Mouse (Mus musculus) intestine, postnatal 0 days (tissue): Measurements from ENCODE around the gene Nbeal2. TPM values are rescaled to one million over a fixed set of nuclear protein-coding genes. Genes with fewer than 3 reads are reported as not detected.

Source experiments
- ATAC-seq: fragments of 200-750 bp; cut with Nextera tagmentation; 2 replicates; pipeline ENCODE4 v1.8.0; 2017; ENCODE audit warnings: mild to moderate bottlenecking, moderate TSS enrichment, moderate library complexity
- H3K27ac ChIP-seq: fragments of 300-500 bp; sonication (generic); 2 replicates; pipeline ENCODE4 v1.5.1; 2014; ENCODE audit warnings: mild to moderate bottlenecking, low read depth, low read length, moderate library complexity
- H3K27me3 ChIP-seq: fragments of 300-500 bp; sonication (generic); replicated peaks from 2 replicates; pipeline ENCODE4 v1.6.1; 2014; ENCODE audit warnings: low read length, mixed read lengths; ENCODE audit not compliant: control insufficient read depth, insufficient read depth
- H3K36me3 ChIP-seq: fragments of 300-500 bp; sonication (generic); 2 replicates; pipeline ENCODE4 v1.6.1; 2014; ENCODE audit warnings: mild to moderate bottlenecking, moderate library complexity; ENCODE audit not compliant: control insufficient read depth, insufficient read depth
- H3K4me1 ChIP-seq: fragments of 300-500 bp; sonication (generic); replicated peaks from 2 replicates; pipeline ENCODE4 v1.6.1; 2014; ENCODE audit warnings: antibody characterized with exemption, low read length, mixed read lengths; ENCODE audit not compliant: control insufficient read depth, insufficient read depth
- H3K4me2 ChIP-seq: fragments of 300-500 bp; sonication (generic); replicated peaks from 2 replicates; pipeline ENCODE4 v1.6.1; 2014; ENCODE audit warnings: low read depth, mild to moderate bottlenecking, moderate library complexity
- H3K4me3 ChIP-seq: fragments of 300-500 bp; sonication (generic); 2 replicates; pipeline ENCODE4 v1.5.1; 2014; ENCODE audit warnings: low read depth, low read length
- H3K9ac ChIP-seq: fragments of 300-500 bp; sonication (generic); 2 replicates; pipeline ENCODE4 v1.6.1; 2014; ENCODE audit warnings: mild to moderate bottlenecking, low read depth, low read length
- H3K9me3 ChIP-seq: fragments of 300-500 bp; sonication (generic); 2 replicates; pipeline ENCODE4 v1.6.1; 2016; ENCODE audit warnings: mixed run types; ENCODE audit not compliant: control insufficient read depth
- CTCF ChIP-seq: sonication (generic); IDR thresholded peaks from 2 replicates; pipeline ENCODE4 v1.5.1; 2016; ENCODE audit warnings: low read depth, mild to moderate bottlenecking, control low read depth, antibody characterized with exemption, moderate library complexity
- WGBS: fragments of 180-500 bp; shearing (Covaris S2); extraction: QIAGEN DNeasy Blood & Tissue Kit; methylation state at CpG from one replicate; pipeline ENCODE4 v1.1.7; 2014; 5-methylcytosine and 5-hydroxymethylcytosine counted together
- polyA plus RNA-seq: library from polyadenylated mRNA; unstranded; fragments of >200 nt; fragmentation: Nextera tagmentation; extraction: Ambion mirVana; gene quantifications from 2 replicates; pipeline ENCODE4 v1.2.1, GENCODE M21; 2015

The Nbeal2 gene
- polyA plus RNA-seq, 1 experiment from 2014 or later, result 1.0 TPM

DNA sequence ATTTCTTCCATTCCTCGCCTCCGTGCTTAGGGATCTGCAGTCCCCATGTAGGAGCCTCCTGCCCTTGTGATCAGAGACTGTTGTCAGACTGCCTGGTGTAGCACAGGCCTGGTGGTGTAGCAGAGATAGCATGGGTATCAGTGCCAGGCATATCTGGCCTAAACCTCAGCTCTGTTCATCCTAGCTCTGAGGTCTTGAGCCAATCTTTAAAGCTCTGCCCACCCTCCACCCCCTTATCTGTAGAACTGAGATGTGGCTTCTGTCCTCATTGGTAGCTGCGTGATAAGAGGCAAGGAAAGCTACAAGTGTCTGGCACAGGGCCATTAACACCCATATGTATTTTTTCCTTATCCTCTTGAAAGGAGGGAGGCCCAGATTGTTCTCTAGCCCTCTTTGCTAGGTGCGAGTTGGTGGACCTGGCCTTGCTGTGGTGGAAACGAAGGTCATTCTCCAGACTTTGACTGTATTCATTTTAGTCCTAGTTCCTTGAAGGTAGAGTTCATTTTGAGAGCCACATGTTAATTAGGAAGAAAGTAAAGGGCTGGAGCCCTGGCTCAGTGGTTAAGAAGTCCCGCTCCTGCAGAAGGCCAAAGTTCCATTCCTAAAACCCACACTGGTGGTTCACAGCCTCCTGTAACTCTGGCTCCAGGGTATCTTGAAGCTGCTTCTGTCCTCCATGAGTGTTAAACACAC is 14.8 kb upstream of the Nbeal2 start:
- Histone ChIP-seq H3K27me3 (no peaks in the 10 kb centered on the region), H3K9me3 (no peaks in the 10 kb centered on the region), H3K9ac (no peak overlapping the region), H3K4me1 (peaks cover 15% of the 10 kb centered on the region), H3K4me2 (no peak overlapping the region), H3K4me3 (no peak overlapping the region), H3K36me3 (no peaks in the 10 kb centered on the region), H3K27ac (no peak overlapping the region)
- WGBS, result 45% methylated on average over 6 of the region's 6 CpGs
- no peak for ATAC-seq
- TF ChIP-seq CTCF, result no peak

DNA sequence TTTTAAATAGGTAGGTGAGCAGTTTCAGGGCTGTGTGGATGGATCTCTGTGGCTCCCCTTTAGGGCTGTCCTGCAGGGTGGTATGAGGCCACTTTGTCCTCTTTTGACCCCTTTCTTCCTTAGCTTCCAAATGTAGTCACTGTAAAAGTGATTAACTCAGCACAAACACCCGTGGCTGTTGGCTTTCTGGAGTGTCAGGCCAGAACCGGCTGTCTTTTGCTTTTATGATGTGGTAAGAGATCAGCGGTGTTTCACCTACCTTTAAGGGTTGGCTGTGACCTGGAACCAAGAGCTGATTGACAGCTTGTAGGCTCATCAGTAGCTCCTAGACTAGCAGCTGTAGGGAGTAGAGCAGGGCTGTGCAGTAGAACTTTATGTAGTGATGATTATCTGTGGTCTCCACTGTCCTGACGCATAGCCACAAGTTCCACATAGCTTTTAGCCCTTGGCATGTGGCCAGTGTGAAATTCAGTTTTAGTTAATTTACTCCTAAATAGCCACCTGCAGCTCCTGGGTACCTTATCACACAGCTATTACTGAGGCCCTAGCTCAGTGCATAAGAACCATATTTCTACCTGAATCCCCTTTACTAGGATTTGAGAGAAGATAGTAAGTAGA is 13.4 kb upstream of the Nbeal2 start:
- no peak for TF ChIP-seq CTCF
- H3K4me3 ChIP-seq, result no peak overlapping the region
- no peak overlapping the region for H3K9ac ChIP-seq
- 37% methylated on average over 4 of the region's 4 CpGs for WGBS
- no peaks in the 10 kb centered on the region for H3K9me3 ChIP-seq
- H3K4me1 ChIP-seq, result peaks cover 15% of the 10 kb centered on the region
- no peak overlapping the region for H3K4me2 ChIP-seq
- ATAC-seq, result no peak
- H3K27me3 ChIP-seq, result no peaks in the 10 kb centered on the region
- H3K36me3 ChIP-seq, result no peaks in the 10 kb centered on the region; the same call in 1 of the 2 replicates
- H3K27ac ChIP-seq, result no peak overlapping the region

DNA sequence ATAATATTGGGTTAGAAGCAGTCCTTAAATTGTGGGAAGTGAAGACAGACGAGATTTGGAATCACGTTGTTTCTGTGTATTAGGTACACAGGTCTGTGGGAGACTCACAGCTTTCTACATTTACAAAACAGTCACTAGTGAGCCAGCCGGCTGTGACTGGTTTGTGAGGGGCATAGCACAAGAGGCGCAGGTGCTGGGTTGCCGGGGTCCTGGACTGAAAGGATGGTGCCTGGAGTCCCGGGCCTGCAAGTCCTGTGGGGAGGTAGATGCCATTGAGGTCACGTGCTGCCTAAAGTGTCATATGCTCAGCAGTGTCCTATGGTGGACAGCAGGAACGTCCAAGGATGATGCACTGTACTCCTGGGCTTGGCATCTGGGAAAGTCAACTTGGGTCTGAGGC is 12.4 kb upstream of the Nbeal2 start:
- Histone ChIP-seq H3K27ac (no peak overlapping the region), H3K4me2 (peak overlapping the region; percentile 21; the same call in 1 of the 2 replicates)
- ATAC-seq, result no peak

DNA sequence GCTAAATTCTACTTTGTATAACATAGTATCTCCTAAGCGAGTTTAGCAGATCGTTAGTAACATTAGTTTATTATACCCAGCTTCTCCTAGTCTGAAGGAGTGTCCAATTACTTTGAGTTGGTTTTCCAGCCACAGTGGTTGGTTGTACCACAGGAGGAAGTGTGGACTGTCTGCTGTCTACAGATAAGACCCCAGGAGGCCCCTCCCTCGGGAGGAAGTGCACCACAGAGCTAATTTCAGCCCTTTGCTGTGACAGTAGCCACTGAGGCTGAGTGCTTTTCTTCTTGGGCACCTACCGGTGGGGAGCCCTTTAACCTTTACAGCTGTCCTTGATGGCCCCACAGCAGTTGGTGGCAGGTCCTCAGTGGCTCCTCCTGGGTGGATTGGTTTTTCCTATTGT is 12.0 kb upstream of the Nbeal2 start:
- Histone ChIP-seq H3K4me3 (no peak overlapping the region), H3K27ac (no peak overlapping the region; the same call in 1 of the 2 replicates), H3K4me1 (peaks cover 13% of the 10 kb centered on the region), H3K36me3 (no peaks in the 10 kb centered on the region; the same call in 1 of the 2 replicates), H3K27me3 (no peaks in the 10 kb centered on the region), H3K9me3 (no peaks in the 10 kb centered on the region), H3K4me2 (peak overlapping the region; percentile 21; the same call in 1 of the 2 replicates), H3K9ac (0 out of 2 replicates have a peak overlapping the region, but pooled peaks have one; percentile 22)
- WGBS, result 5% methylated on average over 4 of the region's 4 CpGs
- no peak for TF ChIP-seq CTCF
- peak; percentile 50; the same call in 1 of the 2 replicates for ATAC-seq

More for the DNA sequence above, 12.4 kb upstream of the Nbeal2 start:
- no peak overlapping the region for H3K4me3 ChIP-seq
- no peak for TF ChIP-seq CTCF
- H3K4me1 ChIP-seq, result peaks cover 15% of the 10 kb centered on the region
- H3K36me3 ChIP-seq, result no peaks in the 10 kb centered on the region; the same call in 1 of the 2 replicates
- WGBS, result 49% methylated on average over 8 of the region's 8 CpGs
- H3K9ac ChIP-seq, result no peak overlapping the region
- no peaks in the 10 kb centered on the region for H3K9me3 ChIP-seq
- H3K27me3 ChIP-seq, result no peaks in the 10 kb centered on the region

DNA sequence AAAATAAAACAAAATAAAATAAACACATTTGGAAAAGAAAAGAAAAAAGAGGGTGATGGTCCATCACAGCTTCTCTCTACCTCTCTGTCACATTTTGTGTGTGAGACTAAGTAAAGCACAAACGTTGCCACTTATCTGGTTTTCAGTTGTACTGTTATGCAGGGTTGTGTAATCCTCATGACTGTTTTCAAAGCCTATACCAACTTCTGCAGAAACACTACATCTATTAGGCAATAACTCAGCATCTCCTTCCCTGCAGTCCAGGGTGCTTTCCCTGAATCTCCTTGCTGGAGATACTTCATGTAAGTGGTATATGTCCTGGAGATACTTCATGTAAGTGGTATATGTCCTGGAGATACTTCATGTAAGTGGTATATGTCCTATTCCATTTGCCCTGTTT is 8.9 kb upstream of the Nbeal2 start:
- no peak for ATAC-seq
- Histone ChIP-seq H3K27ac (no peak overlapping the region), H3K4me2 (no peak overlapping the region), H3K36me3 (no peaks in the 10 kb centered on the region; the same call in 1 of the 2 replicates), H3K4me3 (no peak overlapping the region), H3K9me3 (no peaks in the 10 kb centered on the region), H3K9ac (no peak overlapping the region), H3K4me1 (peaks cover 18% of the 10 kb centered on the region), H3K27me3 (no peaks in the 10 kb centered on the region)
- 51% methylated on average over 1 of the region's 1 CpGs for WGBS
- TF ChIP-seq CTCF, result no peak

DNA sequence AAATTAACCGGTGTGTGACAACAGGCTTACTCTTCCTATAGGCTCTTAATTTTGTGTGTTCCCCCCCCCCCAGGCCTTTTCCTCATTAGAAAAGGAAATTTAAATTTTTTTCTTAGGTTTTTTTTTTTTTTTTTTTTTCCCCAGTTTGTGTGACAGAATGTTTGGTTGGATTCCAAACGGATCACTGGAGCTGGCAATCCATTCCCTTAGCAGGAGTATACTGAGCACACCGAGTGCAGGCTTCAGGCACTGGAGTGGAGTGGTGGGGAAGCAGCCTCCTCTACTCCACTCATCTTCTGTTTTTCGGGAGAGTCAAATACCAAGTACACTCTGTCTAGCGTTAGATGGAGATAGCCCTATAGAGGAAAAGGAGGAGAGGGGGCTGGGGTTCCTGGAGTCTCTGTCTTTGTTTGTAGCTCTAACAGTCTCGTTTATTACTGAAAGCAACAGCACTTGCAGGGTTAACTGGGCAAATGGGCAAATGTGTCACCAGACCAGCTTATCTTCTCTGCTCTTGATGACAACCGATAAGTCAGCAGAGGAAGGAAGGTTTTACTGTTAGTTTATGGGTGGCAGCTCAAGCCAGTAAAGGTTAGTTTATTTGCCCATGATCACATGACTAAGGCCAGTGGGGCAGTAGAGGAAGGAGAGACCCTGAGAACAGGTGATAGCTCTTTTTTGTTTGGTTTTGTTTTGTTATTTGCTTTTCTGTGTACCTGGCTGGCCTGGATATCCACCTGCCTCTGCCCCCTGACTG is 7.1 kb upstream of the Nbeal2 start:
- no peak overlapping the region for H3K4me3 ChIP-seq
- no peaks in the 10 kb centered on the region for H3K9me3 ChIP-seq
- H3K9ac ChIP-seq, result no peak overlapping the region
- TF ChIP-seq CTCF, result no peak
- no peak for ATAC-seq
- H3K4me2 ChIP-seq, result peak overlapping the region; percentile 24; the same call in 1 of the 2 replicates
- peaks cover 11% of the 10 kb centered on the region; the same call in 1 of the 2 replicates for H3K4me1 ChIP-seq
- H3K27me3 ChIP-seq, result no peaks in the 10 kb centered on the region
- WGBS, result 43% methylated on average over 7 of the region's 7 CpGs
- H3K36me3 ChIP-seq, result no peaks in the 10 kb centered on the region; the same call in 1 of the 2 replicates
- no peak overlapping the region for H3K27ac ChIP-seq
